Mouse (Mus musculus) lung, adult 2 months (tissue): ENCODE measurements at regions not wholly inside any gene's neighbourhood (a gene's known extent, or its start where the extent isn't known, plus 50 kb on each side); places are given as distances from the start of the nearest gene placed in this dataset.

Experiments
- DNase-seq: peaks from one replicate; pipeline ENCODE4 v3.0.0; 2022
- H3K4me1 ChIP-seq: fragments of 200-500 bp; 2 replicates; pipeline ENCODE4 v1.6.1; 2011; ENCODE audit warnings: low read length; ENCODE audit not compliant: control insufficient read depth, insufficient read depth
- H3K4me3 ChIP-seq: fragments of 200-500 bp; replicated peaks from 2 replicates; pipeline ENCODE3; 2011; ENCODE audit warnings: low read depth, mild to moderate bottlenecking, control low read depth, low read length; ENCODE audit errors: extremely low read depth
- CTCF ChIP-seq: fragments of 200-500 bp; IDR thresholded peaks from 2 replicates; pipeline ENCODE4 v1.5.1; 2011; ENCODE audit warnings: mild to moderate bottlenecking, low read length, control low read depth; ENCODE audit not compliant: insufficient read depth
- POLR2A ChIP-seq: fragments of 200-500 bp; IDR thresholded peaks from 2 replicates; pipeline ENCODE4 v1.6.1; 2011; ENCODE audit warnings: low read depth, mild to moderate bottlenecking, control low read depth, low read length, borderline replicate concordance; ENCODE audit errors: extremely low read depth
- whole genome bisulfite sequencing: fragments of 180-500 bp; shearing (Covaris S2); methylation state at CpG from one replicate; pipeline ENCODE4 v1.1.7; 2018; 5-methylcytosine and 5-hydroxymethylcytosine counted together

DNA sequence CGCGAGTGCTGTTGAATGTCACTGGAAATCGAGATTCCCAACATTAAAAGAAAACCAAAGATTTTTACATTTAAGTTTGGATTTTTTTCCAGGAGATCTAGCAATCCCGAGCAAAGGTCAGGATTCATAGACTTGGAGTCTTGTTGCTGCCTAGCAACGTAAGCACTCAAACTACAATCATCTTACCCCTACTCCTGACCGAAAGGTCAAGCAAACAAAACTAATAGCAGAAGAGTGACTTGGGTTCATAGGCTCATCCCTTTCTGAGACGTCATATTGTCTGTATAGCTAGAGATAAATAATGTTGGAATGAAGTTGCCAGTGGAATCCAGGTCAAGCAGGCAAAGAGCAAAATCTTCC is 169.9 kb downstream of the Pik3r1 start:
- WGBS = 75% methylated on average over 7 of the region's 7 CpGs
- H3K4me1 ChIP-seq = no peaks in the 10 kb centered on the region
- no peak for DNase-seq
- no peak overlapping the region for H3K4me3 ChIP-seq
- TF ChIP-seq POLR2A (no peak), CTCF (no peak)

- no peak for DNase-seq
- WGBS = 53% methylated on average over 14 of the region's 14 CpGs
- TF ChIP-seq CTCF (no peak), POLR2A (no peak)
- H3K4me1 ChIP-seq = no peaks in the 10 kb centered on the region
- H3K4me3 ChIP-seq = no peak overlapping the region
Observed at GRCm38 (mm10) chr13:101597243-101598125, 170.5 kb downstream of the Pik3r1 start.

GRCm38 (mm10) chr13:101594511-101595175 is 173.4 kb downstream of the Pik3r1 start:
- 82% methylated on average over 11 of the region's 11 CpGs for WGBS
- H3K4me3 ChIP-seq = no peak overlapping the region
- no peak for DNase-seq
- no peaks in the 10 kb centered on the region for H3K4me1 ChIP-seq
- TF ChIP-seq CTCF (no peak), POLR2A (no peak)

- 72% methylated on average over 1 of the region's 1 CpGs for WGBS
- no peak for TF ChIP-seq CTCF
- TF ChIP-seq POLR2A = no peak
- no peak for DNase-seq
- Histone ChIP-seq H3K4me3 (no peak overlapping the region), H3K4me1 (no peaks in the 10 kb centered on the region)
Observed at GRCm38 (mm10) chr13:101592355-101592754, 175.7 kb downstream of the Pik3r1 start.

GRCm38 (mm10) chr13:101588905-101589304 is 179.1 kb downstream of the Pik3r1 start:
- DNase-seq = no peak
- no peak overlapping the region for H3K4me3 ChIP-seq
- WGBS = 65% methylated on average over 8 of the region's 8 CpGs
- TF ChIP-seq POLR2A (no peak), CTCF (no peak)
- H3K4me1 ChIP-seq = no peaks in the 10 kb centered on the region

- WGBS = 68% methylated on average over 2 of the region's 2 CpGs
Observed at GRCm38 (mm10) chr13:101586787-101587186, 181.2 kb downstream of the Pik3r1 start.

DNA sequence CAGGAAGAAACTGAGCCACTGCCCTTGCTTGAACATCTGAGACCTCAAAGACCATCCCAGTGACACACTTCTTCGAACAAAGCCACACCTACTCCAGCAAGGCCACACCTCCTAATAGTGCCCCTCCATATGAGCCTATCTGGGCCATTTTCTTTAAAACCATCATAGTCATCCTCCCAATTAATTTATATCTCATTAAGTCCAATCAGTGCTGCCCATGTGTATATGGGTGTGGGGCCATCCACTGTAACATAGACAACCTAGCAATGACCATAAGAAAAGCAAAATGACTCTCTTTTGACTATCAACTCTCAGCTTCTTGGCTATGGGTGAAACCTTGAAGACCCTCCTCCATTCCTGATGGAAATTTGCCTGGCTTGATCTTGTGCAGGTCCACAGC is 191.5 kb downstream of the Pik3r1 start:
- no peak overlapping the region for H3K4me3 ChIP-seq
- DNase-seq = no peak
- no peaks in the 10 kb centered on the region for H3K4me1 ChIP-seq
- 76% methylated on average over 1 of the region's 1 CpGs for WGBS
- TF ChIP-seq POLR2A (no peak), CTCF (no peak)

More at GRCm38 (mm10) chr13:101586787-101587186, 181.2 kb downstream of the Pik3r1 start:
- no peak overlapping the region for H3K4me3 ChIP-seq
- TF ChIP-seq CTCF (no peak), POLR2A (no peak)
- no peak for DNase-seq
- no peaks in the 10 kb centered on the region for H3K4me1 ChIP-seq

DNA sequence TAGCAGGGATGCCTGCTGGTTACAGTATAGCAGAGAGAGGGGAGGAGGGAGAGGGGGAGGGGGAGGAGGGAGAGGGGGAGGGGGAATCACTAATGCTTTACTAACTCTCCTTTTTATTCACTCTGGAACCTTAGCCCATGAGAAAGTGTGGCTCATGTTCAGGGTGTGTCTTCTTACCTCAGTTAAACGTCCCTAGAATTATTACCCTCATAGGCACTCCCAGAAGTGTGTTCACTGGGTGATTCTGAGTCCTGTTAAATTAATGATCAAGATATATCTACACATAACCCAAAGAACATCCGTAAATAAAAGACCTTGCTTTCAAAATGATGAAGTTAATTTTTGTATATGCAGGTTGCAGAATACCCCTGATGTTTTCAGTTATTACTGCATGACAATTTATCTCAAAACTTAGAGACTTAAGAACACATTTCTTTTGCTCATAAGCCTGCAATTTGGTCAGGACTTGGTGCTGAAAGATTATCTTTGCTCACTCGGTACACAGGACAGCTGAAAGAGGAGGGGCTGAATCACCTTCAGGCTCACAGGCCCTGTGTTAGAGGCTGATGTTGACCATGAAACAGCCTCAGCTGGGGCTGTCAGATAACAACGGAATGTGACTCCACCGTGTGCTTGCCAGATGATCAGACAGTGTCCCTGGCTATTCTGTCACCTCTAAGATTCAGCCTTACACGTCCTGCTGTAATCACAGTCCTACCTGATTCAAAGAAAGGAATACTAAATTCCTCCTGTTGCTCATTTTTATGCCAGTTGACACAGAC is 195.0 kb downstream of the Pik3r1 start:
- 49% methylated on average over 6 of the region's 6 CpGs for WGBS
- H3K4me1 ChIP-seq = no peaks in the 10 kb centered on the region
- TF ChIP-seq CTCF = no peak
- no peak for TF ChIP-seq POLR2A
- H3K4me3 ChIP-seq = no peak overlapping the region
- no peak for DNase-seq

GRCm38 (mm10) chr13:101572246-101572645 is 195.8 kb downstream of the Pik3r1 start:
- Histone ChIP-seq H3K4me3 (no peak overlapping the region), H3K4me1 (no peaks in the 10 kb centered on the region)
- no peak for TF ChIP-seq CTCF
- TF ChIP-seq POLR2A = no peak
- no peak for DNase-seq
- WGBS = 88% methylated on average over 9 of the region's 9 CpGs
